29 mouse cellular contexts compared by ENCODE assay signal in genomic region chr10:107734327-107734726, GRCm38 (mm10). TPM values are rescaled to one million over a fixed set of nuclear protein-coding genes. Genes with fewer than 3 reads are reported as not detected.
DNase-seq lines count a peak whose midpoint lies in the region; ATAC-seq lines count a peak whose summit lies in the region.
"Had no signal": no experiment of that assay in that cellular context is flagged by ENCODE, and none has a peak within 500 bp of the region (broad histone marks: within the 10 kb centered on the region; RNA-seq: fewer than 3 reads in every experiment).

No protein-coding gene starts in this region.

- no peak overlapping the region for H3K27ac ChIP-seq in hindbrain, embryonic 11.5 days (ENCODE audit: low read depth, low read length)
- H3K27ac ChIP-seq in hindbrain, embryonic 10.5 days, result no peak overlapping the region
- H3K27ac ChIP-seq: embryonic facial prominence, embryonic 15.5 days; heart, adult 2 months; hindbrain, embryonic 12.5 days; hindbrain, embryonic 15.5 days had no signal

- no peak overlapping the region for H3K9ac ChIP-seq in hindbrain, embryonic 11.5 days (ENCODE audit: low read depth, low read length)
- H3K9ac ChIP-seq: embryonic facial prominence, embryonic 15.5 days; hindbrain, embryonic 12.5 days; hindbrain, embryonic 15.5 days had no signal

- no peaks in the 10 kb centered on the region for H3K9me3 ChIP-seq in hindbrain, embryonic 11.5 days (ENCODE audit: control insufficient read depth, low read length)
- no peaks in the 10 kb centered on the region for H3K9me3 ChIP-seq in hindbrain, embryonic 10.5 days
- H3K9me3 ChIP-seq: embryonic facial prominence, embryonic 15.5 days; hindbrain, embryonic 12.5 days; hindbrain, embryonic 15.5 days had no signal

- H3K4me1 ChIP-seq in hindbrain, embryonic 11.5 days (replicated peaks; ENCODE audit: control insufficient read depth, insufficient read depth, low read length), result no peaks in the 10 kb centered on the region
- peaks cover 6% of the 10 kb centered on the region for H3K4me1 ChIP-seq in hindbrain, embryonic 10.5 days (replicated peaks)
- H3K4me1 ChIP-seq: embryonic facial prominence, embryonic 15.5 days; hindbrain, embryonic 15.5 days had no signal

- H3K27me3 ChIP-seq in hindbrain, embryonic 11.5 days (ENCODE audit: control insufficient read depth, insufficient read depth, low read length), result no peaks in the 10 kb centered on the region
- no peaks in the 10 kb centered on the region for H3K27me3 ChIP-seq in hindbrain, embryonic 10.5 days (ENCODE audit: insufficient read depth, poor library complexity, severe bottlenecking)
- H3K27me3 ChIP-seq: embryonic facial prominence, embryonic 15.5 days; hindbrain, embryonic 12.5 days; hindbrain, embryonic 15.5 days had no signal

- ATAC-seq in hindbrain, embryonic 11.5 days (ENCODE audit: low FRiP score), result peak; percentile 45; the same call in 1 of the 2 replicates
- ATAC-seq: activated CD4-positive, CD25-positive, alpha-beta regulatory T cell, adult 4 months; CD4-positive, CD25-positive, alpha-beta regulatory T cell, adult 4 months; forebrain, embryonic 14.5 days; intestine, postnatal 0 days had no signal

- no peak for DNase-seq in hindbrain, embryonic 11.5 days (ENCODE audit: low spot score)
- DNase-seq in hindbrain, embryonic 10.5 days (ENCODE audit: low spot score), result no peak
- DNase-seq in R1 (ENCODE audit: low read depth, low spot score), result peak; percentile 35
- DNase-seq in retina, embryonic 14.5 days (ENCODE audit: low spot score), result peak; percentile 45
- DNase-seq in left cerebral cortex, adult 18-20 months (ENCODE audit: low spot score in 2 of 2), result no peak
- DNase-seq in heart, postnatal 36 days, result no peak
- DNase-seq in thymus, postnatal 0 days (ENCODE audit: low spot score), result no peak
- DNase-seq: adrenal gland, adult 8-10 months; adrenal gland, postnatal 25 days; cerebellum, adult 11-12 months; cerebellum, adult 8-10 months; cerebellum, postnatal 10 days; cerebellum, postnatal 36 days; embryo, embryonic 11 days; gastrocnemius, postnatal 36 days; heart, adult 2 months had no signal

- H3K4me3 ChIP-seq in hindbrain, embryonic 11.5 days (ENCODE audit: low read depth, low read length), result no peak overlapping the region
- no peak overlapping the region for H3K4me3 ChIP-seq in hindbrain, embryonic 10.5 days
- H3K4me3 ChIP-seq: embryonic facial prominence, embryonic 15.5 days; heart, adult 2 months; hindbrain, embryonic 12.5 days; hindbrain, embryonic 15.5 days had no signal

- no peaks in the 10 kb centered on the region for H3K36me3 ChIP-seq in hindbrain, embryonic 11.5 days (ENCODE audit: control insufficient read depth, insufficient read depth, low read length)
- H3K36me3 ChIP-seq in hindbrain, embryonic 10.5 days, result no peaks in the 10 kb centered on the region
- H3K36me3 ChIP-seq: embryonic facial prominence, embryonic 15.5 days; hindbrain, embryonic 12.5 days; hindbrain, embryonic 15.5 days had no signal

- no peak overlapping the region for H3K4me2 ChIP-seq in hindbrain, embryonic 11.5 days (replicated peaks; ENCODE audit: low read depth, low read length)
- H3K4me2 ChIP-seq: embryonic facial prominence, embryonic 15.5 days; heart, embryonic 11.5 days; hindbrain, embryonic 12.5 days; hindbrain, embryonic 15.5 days had no signal

- intact Hi-C loops in heart, postnatal 36 days (cut with DNase I), result no loop called here

RNA-seq across cellular contexts. Expression of gene Ptprq, which starts 14.5 kb away (rescaled TPM):
- polyA plus RNA-seq in hindbrain, embryonic 11.5 days (2014; fragmentation: Nextera tagmentation; extraction: Ambion mirVana), result 0.03 and 0.13 TPM in 2 replicates
- polyA plus RNA-seq in hindbrain, embryonic 10.5 days (2016; fragmentation: Nextera tagmentation; extraction: Ambion mirVana), result 0.02 and 0.07 TPM in 2 replicates
- under 1 TPM; 0.07 to 0.12 TPM for total RNA-seq in left cerebral cortex, adult 18-20 months (2021)
- under 1 TPM; 0.08 to 0.14 TPM for total RNA-seq in heart, postnatal 36 days (2021)
- 0.34 and 0.37 TPM in 2 replicates for polyA plus RNA-seq in thymus, postnatal 0 days (2015; fragmentation: Nextera tagmentation; extraction: Ambion mirVana)
- total RNA-seq: granulocyte monocyte progenitor cell, adult 5-6 weeks; heart, adult 2 months; MEL had no signal
- polyA plus RNA-seq: activated CD4-positive, CD25-positive, alpha-beta regulatory T cell, adult 4 months; CD4-positive, CD25-positive, alpha-beta regulatory T cell, adult 4 months; forebrain, embryonic 11.5 days; heart, adult 2 months; heart, postnatal 0 days; intestine, embryonic 14.5 days; intestine, postnatal 0 days had no signal

Comparison
In these comparisons a context has a peak if more than half of its experiments do, and no peak if none do; other contexts are left out.
1. DNase-seq: peak in R1 (single experiment) and retina, embryonic 14.5 days (single experiment); none in hindbrain, embryonic 11.5 days (single experiment), hindbrain, embryonic 10.5 days (single experiment), left cerebral cortex, adult 18-20 months (0 of 2), heart, postnatal 36 days (0 of 2) and thymus, postnatal 0 days (single experiment).